Mouse (Mus musculus): Measurements from ENCODE around the gene Mettl11b. TPM values are rescaled to one million over a fixed set of nuclear protein-coding genes. Genes with fewer than 3 reads are reported as not detected.

The Mettl11b gene
- polyA plus RNA-seq, 1 experiment = not detected

GRCm38 (mm10) chr1:163657766-163658534, 67.1 kb downstream of the Mettl11b start:
- H3K4me1 ChIP-seq (ENCODE audit: control insufficient read depth, insufficient read depth, low read length) = peaks cover 13% of the 10 kb centered on the region
- no peak for TF ChIP-seq CTCF (IDR thresholded peaks at IDR 0.05; ENCODE audit: borderline replicate concordance, insufficient read depth, low read length)
- TF ChIP-seq POLR2A (IDR thresholded peaks at IDR 0.05; ENCODE audit: low read depth, low read length) = no peak
- 0 out of 2 replicates have a peak overlapping the region, but pooled peaks have one; percentile 36 for H3K27ac ChIP-seq (ENCODE audit: insufficient read depth, low read length)
- no peak overlapping the region for H3K4me3 ChIP-seq (ENCODE audit: insufficient read depth, low read length)

DNA sequence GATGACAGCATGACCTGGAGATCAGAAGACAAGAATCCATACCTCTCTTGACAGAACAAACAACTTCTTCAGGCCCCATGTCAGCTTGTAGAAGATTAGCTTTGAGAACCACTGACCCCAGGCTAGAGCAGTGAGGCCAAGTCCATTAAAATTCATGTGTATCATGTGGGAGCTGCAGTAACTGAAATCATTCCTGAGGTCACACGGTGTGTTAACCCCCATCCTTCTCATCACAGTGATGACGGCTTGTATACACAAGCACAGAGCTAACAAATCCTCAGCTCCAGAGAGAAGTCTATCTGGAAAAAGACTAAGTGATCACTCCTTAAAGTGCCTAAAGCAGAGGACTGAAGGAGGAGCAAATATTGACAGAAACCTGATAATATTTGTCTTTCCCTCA, 68.0 kb downstream of the Mettl11b start:
- Histone ChIP-seq H3K4me3 (ENCODE audit: insufficient read depth, low read length) (no peak overlapping the region), H3K27ac (ENCODE audit: insufficient read depth, low read length) (peak overlapping the region; percentile 36)
- no peak for TF ChIP-seq POLR2A (IDR thresholded peaks at IDR 0.05; ENCODE audit: low read depth, low read length)
- TF ChIP-seq CTCF (IDR thresholded peaks at IDR 0.05; ENCODE audit: borderline replicate concordance, insufficient read depth, low read length) = no peak

DNA sequence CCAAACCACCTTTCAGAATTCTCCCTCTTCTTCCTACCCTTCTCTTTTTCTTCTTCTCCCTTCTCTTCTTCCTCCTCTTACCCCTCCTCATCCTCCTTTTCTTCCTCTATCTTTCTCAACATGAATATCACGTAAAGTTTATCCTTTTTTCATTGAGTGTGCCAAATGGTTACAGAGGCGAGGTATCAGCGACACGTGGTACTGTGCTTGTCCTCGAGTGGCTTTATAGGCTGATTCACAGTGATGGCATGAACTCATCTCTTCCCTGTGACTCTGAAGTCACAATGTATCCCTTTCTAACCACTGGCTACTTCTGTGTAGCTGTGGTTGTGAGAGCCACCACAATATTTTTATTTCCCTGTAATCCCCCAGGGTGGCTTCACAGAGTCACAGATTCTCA, 68.6 kb downstream of the Mettl11b start:
- TF ChIP-seq POLR2A (IDR thresholded peaks at IDR 0.05; ENCODE audit: low read depth, low read length) (no peak), CTCF (IDR thresholded peaks at IDR 0.05; ENCODE audit: borderline replicate concordance, insufficient read depth, low read length) (no peak)
- Histone ChIP-seq H3K4me1 (ENCODE audit: control insufficient read depth, insufficient read depth, low read length) (peaks cover 13% of the 10 kb centered on the region), H3K27ac (ENCODE audit: insufficient read depth, low read length) (no peak overlapping the region)

More for the DNA sequence above, 68.0 kb downstream of the Mettl11b start:
- H3K4me1 ChIP-seq (ENCODE audit: control insufficient read depth, insufficient read depth, low read length) = peaks cover 13% of the 10 kb centered on the region

More for the DNA sequence above, 68.6 kb downstream of the Mettl11b start:
- no peak overlapping the region for H3K4me3 ChIP-seq (ENCODE audit: insufficient read depth, low read length)

Other genes with a start within 250 kb of the Mettl11b start
- gene Kifap3, start 54.4 kb upstream of the Mettl11b start, polyA plus RNA-seq (2011; ENCODE audit: insufficient read length, low read depth, missing spikeins) = 48.8 and 53.1 TPM in 2 replicates
- 21.7 TPM in 2 replicates for gene Scyl3, start 203.9 kb upstream of the Mettl11b start, polyA plus RNA-seq (2011; ENCODE audit: insufficient read length, low read depth, missing spikeins)

All from embryonic fibroblast, embryonic 13.5 days (primary cell).